Mouse (Mus musculus): Measurements from ENCODE around the gene Klrb1c.

GRCm38 (mm10) chr6:128833046-128833445, 44.0 kb upstream of the Klrb1c start:
- no peak for TF ChIP-seq CTCF (IDR thresholded peaks at IDR 0.05)
- TF ChIP-seq EP300 (IDR thresholded peaks at IDR 0.05), result no peak

Data from lung, postnatal 0 days (tissue).